Mouse (Mus musculus) adrenal gland, postnatal 25 days (tissue): ENCODE data around the gene Rbm47. TPM values are rescaled to one million over a fixed set of nuclear protein-coding genes. Genes with fewer than 3 reads are reported as not detected.
A peak's percentile ranks its signal among the peaks of the same experiment; 100 is the strongest.
"Not testable (repeated sequence)": the region's sequence is repeated elsewhere in the genome, so short reads cannot be mapped to it uniquely, and the experiment has no call there.

Source experiments
- DNase-seq: peaks from one replicate; pipeline ENCODE4 v3.0.0; 2021; ENCODE audit warnings: mixed read lengths
- long read RNA-seq: library from polyadenylated mRNA; stranded (forward); transcript quantifications from one replicate; pipeline ENCODE4 v2.0.0, GENCODE M21; 2021
- total RNA-seq: library from RNA; stranded (reverse); gene quantifications from 2 replicates; pipeline ENCODE4 v1.2.3, GENCODE M21; 2021

Rbm47 gene
- total RNA-seq = 115 and 116 TPM in 2 replicates
- long read RNA-seq, full-length matches to known transcripts = 17 of 32 reads
- long read RNA-seq, partial matches to known transcripts = 7 of 32 reads
- long read RNA-seq, other reads (novel, unspliced or antisense) = 8 of 32 reads

DNA sequence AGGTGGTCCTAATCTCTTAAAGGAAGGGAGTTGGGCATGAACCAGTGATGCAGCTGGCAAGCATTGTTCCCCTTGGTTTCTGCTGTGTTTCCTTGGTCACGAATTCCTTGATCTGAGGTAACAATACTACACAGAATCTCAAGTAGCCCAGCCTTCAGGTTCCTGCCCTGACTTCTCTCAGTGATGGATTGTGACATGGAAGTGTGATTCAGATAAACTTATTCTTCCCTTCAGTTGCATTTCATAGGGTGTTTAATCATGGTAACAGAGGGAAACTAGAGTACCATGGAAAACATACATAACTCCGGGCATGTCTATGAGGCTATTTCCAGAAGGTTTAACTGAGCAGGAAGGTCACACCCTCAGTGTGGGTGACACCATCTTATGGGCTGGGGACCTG, at the start of gene Rbm47:
Gene Rbm47 (minus strand): TSS at position 101 of the 400 bp plus-strand sequence.
- no peak for DNase-seq

- DNase-seq = no peak
Measured at GRCm38 (mm10) chr5:66220620-66221019, 47.7 kb upstream of the Rbm47 start.

- no peak for DNase-seq
Measured at GRCm38 (mm10) chr5:66219692-66220091, 46.8 kb upstream of the Rbm47 start.

DNA sequence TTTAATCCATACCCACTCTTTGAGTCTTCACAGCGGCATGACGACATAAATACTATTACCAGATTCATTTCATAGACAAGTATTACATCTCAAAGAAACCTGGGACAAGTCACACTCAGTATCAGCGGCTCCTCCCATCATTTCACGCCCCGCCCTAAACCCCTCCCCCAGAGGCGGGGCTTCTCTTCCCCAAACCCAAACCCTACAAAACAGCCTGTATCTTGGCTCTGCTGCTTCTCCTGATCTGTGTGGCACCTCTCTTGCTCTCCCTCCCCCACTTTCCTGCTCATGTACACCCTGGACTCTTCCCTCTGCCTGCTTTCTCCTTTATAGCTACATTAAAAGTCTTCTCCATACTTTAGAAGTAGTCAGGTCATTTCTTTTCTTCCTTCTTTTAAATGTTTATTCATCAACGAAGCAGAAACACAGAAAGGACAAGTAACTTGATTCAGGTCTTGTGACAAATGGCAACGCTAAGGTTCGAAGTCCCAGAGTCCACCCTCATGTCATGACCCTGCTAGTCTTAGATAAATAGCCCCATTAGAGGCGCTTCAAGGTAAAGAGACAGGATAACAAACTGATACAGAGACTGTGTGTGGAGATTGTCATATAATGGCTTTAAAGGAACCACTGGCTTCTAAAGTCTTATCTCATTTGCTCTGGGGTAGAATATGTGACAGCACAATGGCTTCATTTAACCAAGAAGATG, 42.8 kb upstream of the Rbm47 start:
- DNase-seq = no peak

DNA sequence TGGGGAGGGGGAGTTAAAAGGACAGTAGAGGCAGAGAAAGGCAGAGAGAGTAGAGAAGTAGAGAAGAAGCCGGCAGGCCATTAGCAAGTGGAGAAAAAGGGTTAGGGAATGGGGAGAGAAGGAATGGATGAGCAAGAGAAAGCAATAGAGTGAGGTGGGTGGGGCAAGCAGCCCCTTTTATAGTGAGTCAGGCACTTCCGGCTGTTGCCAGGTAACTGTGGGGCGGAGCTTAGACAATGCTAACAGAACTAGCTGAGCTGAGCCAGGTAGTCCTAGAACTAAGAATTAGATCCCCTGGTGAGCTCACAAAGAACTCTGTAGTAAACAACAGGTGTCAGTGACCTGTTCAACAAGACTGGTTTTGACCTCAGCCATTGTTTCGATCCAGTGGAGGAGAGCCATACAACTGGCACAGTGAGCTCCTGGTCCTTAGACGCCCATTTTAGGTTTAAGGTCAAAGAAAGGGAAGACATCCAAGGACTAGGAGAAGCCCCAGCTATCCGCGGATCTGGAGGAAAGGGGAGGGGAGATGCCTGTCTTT, 41.5 kb upstream of the Rbm47 start:
- DNase-seq = no peak

DNA sequence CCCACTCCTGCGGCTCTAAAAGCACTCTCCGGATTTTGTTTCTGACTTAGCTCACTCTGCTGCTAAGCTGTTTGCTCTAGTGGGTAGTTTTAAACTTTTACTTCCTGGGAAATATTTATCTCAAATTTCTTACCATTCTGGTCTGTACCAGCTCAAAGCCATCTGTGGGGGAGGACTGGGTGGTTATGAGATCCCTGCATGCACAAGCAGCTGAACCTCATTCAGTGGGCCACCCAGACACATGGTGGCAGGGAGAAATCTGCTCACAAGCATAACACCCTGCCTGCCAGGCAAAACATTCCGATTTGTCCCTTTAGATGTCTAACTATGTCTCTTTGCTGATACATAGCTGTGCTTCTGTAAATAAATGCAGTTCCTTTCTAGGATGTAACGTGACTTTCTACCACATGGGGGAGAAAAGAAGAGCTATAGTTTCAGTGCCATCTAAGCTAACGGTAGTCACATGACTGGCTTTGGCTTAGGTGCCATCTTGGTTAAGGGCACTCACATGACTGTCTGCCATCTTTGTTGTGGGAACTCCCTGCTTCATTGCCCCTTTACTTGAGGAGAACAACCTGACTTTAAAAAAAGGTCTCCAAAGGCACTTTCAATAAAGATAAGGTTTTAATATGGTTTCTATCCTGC, 36.7 kb upstream of the Rbm47 start:
- no peak for DNase-seq

- DNase-seq = no peak
Measured at GRCm38 (mm10) chr5:66204966-66205365, 32.0 kb upstream of the Rbm47 start.

GRCm38 (mm10) chr5:66203424-66203823, 30.5 kb upstream of the Rbm47 start:
- DNase-seq = no peak

GRCm38 (mm10) chr5:66200044-66200443, 27.1 kb upstream of the Rbm47 start:
- DNase-seq = peak; percentile 80

DNA sequence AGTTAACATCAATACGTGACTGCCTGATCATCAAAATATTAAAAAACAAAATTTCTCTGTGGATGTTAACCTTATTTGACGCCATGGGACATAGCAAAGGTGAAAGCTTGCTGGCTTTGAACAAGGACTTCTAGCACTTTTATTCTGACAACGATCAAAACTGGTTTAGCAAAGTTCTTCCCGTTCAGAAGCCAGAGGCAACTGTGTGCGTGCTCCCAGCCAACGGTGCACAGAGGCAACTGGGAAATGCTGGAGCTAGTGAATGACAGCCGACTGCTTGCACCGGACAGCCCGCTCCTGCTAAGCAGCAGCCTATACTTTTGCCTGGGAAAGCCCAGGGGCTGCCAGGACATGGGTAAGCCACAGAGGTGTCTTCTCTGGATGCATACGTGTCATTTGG, 22.4 kb upstream of the Rbm47 start:
- no peak for DNase-seq

GRCm38 (mm10) chr5:66193218-66193846, 20.4 kb upstream of the Rbm47 start:
- DNase-seq = no peak

DNA sequence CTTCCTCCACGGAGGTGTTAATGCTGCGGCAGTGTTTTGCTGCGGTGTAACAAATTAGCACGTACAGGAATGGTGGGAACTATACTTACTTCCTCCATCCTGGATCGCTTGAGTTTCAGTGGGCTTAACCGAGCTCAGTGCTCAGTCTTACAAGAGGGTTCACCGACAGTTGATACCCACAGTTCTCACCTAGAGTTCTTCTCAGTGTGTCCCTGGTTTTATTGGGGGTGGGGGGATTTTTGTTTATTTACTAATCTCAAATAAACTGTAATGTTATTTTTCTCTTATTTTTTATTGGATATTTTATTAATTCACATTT, 18.2 kb upstream of the Rbm47 start:
- no peak for DNase-seq

DNA sequence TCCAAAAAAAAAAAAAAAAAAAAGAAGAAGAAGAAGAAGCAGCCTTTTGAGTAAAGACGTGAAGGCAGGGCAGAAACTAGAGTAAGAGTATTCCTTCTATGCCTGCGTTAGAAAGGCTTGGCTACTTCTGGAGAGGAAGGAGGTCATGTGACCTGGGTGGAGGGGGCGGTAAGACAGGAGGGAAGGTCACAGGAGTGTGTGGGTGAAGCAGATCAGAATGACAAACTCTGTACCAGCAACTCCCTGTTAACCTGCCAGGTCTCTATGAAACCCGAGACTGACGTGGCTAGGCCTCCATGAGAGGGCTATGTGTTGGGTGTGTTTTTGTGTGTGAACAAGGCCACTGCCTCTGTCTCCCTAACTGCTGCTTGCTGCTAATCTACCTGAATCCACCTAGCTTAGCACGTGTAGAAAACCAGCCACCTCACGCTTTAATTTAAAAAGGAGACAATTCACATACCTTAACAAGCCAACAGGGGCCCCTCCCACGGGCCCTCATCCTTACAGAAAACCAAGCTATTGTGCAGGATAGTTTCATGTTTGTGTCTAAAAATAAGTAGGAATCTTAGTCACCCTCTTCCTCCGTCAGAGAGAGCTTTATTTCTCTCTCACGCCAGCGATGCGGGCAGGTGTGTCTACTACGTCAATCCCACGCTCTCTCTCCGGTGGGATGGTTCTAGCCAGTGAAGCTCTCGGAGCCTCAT, 17.7 kb upstream of the Rbm47 start:
- DNase-seq = no peak

DNA sequence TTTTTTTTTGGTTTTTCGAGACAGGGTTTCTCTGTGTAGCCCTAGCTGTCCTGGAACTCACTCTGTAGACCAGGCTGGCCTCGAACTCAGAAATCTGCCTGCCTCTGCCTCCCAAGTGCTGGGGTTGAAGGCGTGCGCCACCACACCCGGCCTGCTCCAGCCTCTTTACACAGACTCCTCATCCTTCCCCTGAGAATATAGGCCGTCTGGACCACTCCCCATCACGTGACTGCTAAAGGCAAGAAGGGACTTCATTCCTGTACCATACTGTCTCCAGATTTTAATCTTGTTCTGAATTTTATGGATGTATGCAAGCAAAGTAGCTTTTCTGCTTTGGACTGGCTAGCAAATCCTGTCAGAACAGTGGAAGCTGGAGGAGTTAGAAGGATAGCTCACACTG, 15.7 kb upstream of the Rbm47 start:
- not testable (repeated sequence) for DNase-seq

DNA sequence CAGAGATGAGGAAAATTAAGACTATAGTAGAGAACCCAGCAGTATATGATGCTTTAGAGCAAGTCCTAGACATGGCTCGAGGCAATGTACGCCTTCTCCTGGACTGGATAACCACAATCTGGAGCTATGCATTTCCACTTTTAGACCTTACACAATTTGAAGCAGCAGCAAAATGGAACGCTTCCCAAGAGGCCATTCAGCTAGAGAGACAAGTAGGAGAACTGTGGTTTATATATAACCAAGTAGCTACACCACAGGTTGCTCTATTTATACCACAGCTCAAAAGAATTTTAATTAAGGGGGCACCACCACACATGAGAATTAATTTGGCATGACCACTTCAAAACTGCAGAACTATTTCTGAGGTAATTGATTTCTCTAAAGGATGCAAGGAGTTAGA, 9.2 kb upstream of the Rbm47 start:
- no peak for DNase-seq

DNA sequence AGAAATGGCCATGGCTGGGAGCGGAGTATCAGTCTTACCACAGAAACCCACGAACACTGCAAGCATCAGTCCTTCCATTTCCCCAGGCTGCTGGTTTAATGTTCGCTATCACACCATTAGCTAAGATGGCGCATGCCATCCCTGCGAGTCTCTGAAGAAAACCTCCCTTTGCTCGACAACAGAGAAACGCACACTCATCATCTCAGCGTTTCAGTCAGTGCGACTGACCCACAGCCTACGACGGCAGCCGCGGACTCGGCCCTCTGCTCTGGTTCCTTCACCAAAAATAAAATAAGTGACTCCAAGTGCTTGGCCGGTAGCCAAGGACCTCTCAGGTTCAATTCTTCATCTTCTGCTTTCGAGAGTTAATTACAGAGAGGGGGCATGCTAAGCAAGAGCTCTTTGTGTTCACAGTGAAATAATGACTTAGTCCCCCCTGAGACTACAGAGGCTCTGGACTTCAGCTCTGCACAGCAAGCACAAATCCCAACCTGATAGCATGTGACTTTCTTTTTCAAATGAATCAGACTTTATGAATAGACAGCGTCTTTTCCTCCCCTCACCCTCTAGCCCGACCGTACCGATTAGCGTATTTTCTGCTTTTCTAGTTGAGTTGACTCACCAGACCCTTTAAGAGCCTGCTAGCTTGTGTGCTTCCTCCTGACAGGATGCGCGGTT, 1.4 kb upstream of the Rbm47 start:
- no peak for DNase-seq

DNA sequence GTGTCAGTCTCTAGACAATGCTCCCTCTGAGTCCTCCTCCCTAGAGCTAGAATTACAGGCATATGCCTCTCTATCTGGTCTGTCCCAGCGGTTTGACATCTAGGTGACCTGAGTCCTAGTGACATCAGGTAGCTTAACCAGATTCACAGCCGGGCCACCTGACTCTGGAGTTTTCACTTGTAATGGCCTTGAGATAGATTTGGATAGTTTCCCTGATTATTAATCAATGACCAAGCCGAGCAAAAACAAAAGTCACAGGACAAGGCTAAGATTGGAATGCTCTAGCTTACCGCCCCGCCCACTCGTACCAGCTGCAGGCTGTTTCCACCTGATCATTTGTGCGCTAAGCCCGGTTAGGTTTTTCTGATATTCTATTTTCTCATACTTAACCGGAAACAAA, 2.3 kb downstream of the Rbm47 start:
- no peak for DNase-seq

GRCm38 (mm10) chr5:66169099-66169485, 3.8 kb downstream of the Rbm47 start:
- DNase-seq = no peak

GRCm38 (mm10) chr5:66168462-66169098, 4.3 kb downstream of the Rbm47 start:
- DNase-seq = no peak

DNA sequence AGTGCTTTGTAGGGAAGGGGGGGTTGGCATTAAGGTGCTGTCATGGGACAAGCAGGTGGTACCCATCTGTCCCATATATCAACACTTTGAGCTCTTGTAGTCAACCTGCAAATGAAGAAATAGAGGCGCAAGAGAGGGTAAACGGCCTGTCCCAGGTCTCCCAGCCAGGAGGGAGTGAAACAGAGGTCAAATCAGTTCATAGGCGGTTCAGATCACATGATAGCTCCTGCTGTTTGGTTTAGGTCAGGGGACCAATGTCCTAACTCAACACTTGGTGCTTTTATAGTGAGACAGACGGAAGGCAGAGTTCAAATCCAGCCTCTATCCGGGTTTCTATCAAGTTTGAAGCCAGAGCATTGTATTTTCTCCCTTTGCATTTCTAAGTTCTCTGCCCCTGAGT, 6.0 kb downstream of the Rbm47 start:
- no peak for DNase-seq

- DNase-seq = no peak
Measured at GRCm38 (mm10) chr5:66166193-66166629, 6.7 kb downstream of the Rbm47 start.

- no peak for DNase-seq
Measured at GRCm38 (mm10) chr5:66165748-66166147, 7.2 kb downstream of the Rbm47 start.
